Mouse (Mus musculus) gastrocnemius, adult 2 months (tissue): ENCODE results near the gene Emilin2. TPM values are rescaled to one million over a fixed set of nuclear protein-coding genes. Genes with fewer than 3 reads are reported as not detected.

Experiments used
- DNase-seq: peaks from one replicate; pipeline ENCODE4 v3.0.0; 2022
- H3K27ac ChIP-seq: fragments of 200-600 bp; 2 replicates; pipeline ENCODE4 v1.8.1; 2022; ENCODE audit warnings: mild to moderate bottlenecking
- H3K4me3 ChIP-seq: fragments of 200-600 bp; 2 replicates; pipeline ENCODE4 v1.8.1; 2022; ENCODE audit warnings: mild to moderate bottlenecking, moderate library complexity
- CTCF ChIP-seq: fragments of 200-600 bp; IDR thresholded peaks from 2 replicates; pipeline ENCODE4 v1.8.1; 2022; ENCODE audit warnings: antibody characterized with exemption, mild to moderate bottlenecking, moderate library complexity
- intact Hi-C: fragments of 180-260 bp; cut with DNase I; formaldehyde crosslinking; loops from one replicate; pipeline ENCODE4 v1.15.1; 2025
- total RNA-seq, 2 experiments: library from RNA; stranded (reverse); gene quantifications; 2 replicates each; pipeline ENCODE4 v1.2.3; 2021

Emilin2 gene
- total RNA-seq, 2 experiments from 2014 or later, result 3.9 to 8.6 TPM

GRCm38 (mm10) chr17:71310486-71311339 lies 1.1 kb downstream of the Emilin2 start:
- Histone ChIP-seq H3K27ac (peak overlapping the region; percentile 83), H3K4me3 (peak overlapping the region; percentile 82)
- DNase-seq, result peak; percentile 75
- TF ChIP-seq CTCF, result no peak
- intact Hi-C loops, result loop anchor here (5.0 kb wide), 1 partner anchor 58 kb away; no protein-coding TSS in a partner anchor

DNA sequence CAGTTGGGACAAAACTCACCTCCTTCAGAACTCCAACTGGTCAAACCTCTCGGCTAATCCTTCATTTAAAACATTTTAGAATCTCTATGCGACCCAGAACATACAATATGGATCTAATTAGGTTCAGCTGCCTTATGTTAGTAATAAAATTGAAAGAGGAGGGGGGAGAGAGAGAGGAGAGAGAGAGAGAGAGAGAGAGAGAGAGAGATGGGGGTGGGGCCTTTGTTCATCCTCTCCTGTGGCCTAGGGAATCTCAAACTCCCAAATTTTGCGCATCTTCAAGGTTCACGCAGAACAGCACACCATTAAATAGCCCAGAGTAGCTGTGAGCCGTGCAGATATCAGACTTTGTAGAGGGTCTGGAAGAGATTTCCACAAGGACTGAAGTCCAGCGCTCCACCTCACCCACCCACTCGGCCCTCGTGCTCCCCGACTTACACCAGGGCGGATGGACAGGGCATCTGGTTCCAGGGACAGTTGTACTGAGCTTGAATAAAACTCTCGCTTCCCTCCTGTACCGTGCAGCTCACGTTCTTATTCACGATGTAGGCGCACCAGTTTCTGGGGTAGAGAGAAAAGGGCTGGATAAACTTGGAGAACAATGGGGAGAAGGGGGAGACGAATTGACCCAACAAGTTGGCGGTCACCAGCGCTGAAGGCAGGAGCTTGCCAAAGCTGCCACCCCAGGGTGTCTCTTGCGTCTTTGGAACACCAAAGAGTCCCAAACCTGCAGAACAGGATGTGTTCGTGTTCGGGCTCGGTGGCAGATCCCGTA lies 1.9 kb downstream of the Emilin2 start:
- TF ChIP-seq CTCF, result no peak
- intact Hi-C loops, result loop anchor here (5.0 kb wide), 2 partner anchors 43 to 58 kb away; no protein-coding TSS in a partner anchor
- Histone ChIP-seq H3K4me3 (peak overlapping the region; percentile 82), H3K27ac (peak overlapping the region; percentile 83)
- DNase-seq, result no peak

DNA sequence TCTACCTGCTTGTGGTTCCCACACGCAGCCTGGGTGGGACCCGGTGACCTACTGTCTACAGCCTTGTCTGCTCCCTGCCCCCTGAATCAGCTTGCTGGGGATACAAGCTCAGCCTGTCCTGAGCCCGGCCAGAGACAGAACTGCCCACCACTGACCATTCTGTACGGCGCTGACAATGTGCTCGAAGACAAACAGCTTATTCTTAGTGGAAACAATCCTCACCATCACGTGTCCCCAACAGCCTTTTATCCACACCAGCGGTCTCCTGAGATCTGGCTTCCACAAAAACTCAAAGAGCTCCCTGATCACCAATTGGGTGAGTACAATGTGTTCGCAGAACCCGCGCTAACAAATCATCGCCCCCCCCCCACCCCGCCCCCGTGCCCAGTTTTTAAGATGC lies 2.6 kb downstream of the Emilin2 start:
- no peak for TF ChIP-seq CTCF
- intact Hi-C loops, result loop anchor here (5.0 kb wide), 1 partner anchor 42 kb away; no protein-coding TSS in a partner anchor
- H3K27ac ChIP-seq, result no peak overlapping the region; the same call in 1 of the 2 replicates
- peak overlapping the region; percentile 82 for H3K4me3 ChIP-seq
- DNase-seq, result no peak

DNA sequence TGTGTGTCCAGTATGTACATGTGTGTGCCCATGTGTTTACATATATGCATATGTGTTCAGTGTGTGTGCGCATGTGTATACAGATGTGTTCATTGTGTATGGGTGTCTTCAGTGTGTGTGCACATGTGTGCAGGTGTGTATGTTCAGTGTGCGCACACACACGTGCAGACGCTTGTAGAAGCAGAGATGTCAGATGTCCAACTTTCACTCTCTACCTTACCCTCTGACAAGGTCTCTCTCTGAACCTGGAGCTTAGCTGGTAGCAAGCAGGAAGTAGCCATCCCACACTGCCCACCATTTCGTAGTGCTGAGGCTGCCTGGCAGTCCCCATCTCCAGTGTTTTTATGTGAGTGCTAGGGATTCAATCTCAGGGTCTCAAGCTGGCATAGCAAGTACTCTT lies 3.5 kb downstream of the Emilin2 start:
- Histone ChIP-seq H3K4me3 (no peak overlapping the region), H3K27ac (no peak overlapping the region)
- intact Hi-C loops, result loop anchor here (5.0 kb wide), 1 partner anchor 41 kb away; no protein-coding TSS in a partner anchor
- DNase-seq, result no peak
- TF ChIP-seq CTCF, result no peak

DNA sequence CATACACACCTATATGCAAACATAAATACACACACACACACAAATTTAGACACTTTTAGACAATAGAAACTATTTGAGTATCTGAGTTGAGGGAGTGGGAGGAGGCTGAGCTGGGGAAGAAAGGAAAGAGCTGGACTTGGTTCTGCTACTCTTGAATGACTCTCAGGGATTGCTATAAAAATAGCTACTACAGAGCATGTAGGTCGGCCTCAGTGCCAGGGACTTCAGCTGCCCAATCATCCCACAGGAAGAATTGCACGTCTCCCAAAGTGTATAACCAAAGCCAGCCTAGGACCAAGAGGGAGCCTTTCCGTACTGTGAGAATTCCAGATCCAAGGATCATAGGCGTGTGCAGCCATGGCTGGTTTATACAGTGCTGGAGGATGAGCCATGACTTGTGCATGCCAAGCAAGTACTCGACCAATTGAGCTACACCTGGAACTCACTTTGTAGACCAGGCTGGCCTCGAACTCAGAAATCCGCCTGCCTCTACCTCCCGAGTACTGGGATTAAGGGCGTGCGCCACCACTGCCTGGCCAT lies 4.5 kb downstream of the Emilin2 start:
- intact Hi-C loops, result loop anchor here (5.0 kb wide), 1 partner anchor 40 kb away; no protein-coding TSS in a partner anchor
- no peak for TF ChIP-seq CTCF
- Histone ChIP-seq H3K4me3 (peak overlapping the region; percentile 3; the same call in 1 of the 2 replicates), H3K27ac (no peak overlapping the region)
- no peak for DNase-seq

DNA sequence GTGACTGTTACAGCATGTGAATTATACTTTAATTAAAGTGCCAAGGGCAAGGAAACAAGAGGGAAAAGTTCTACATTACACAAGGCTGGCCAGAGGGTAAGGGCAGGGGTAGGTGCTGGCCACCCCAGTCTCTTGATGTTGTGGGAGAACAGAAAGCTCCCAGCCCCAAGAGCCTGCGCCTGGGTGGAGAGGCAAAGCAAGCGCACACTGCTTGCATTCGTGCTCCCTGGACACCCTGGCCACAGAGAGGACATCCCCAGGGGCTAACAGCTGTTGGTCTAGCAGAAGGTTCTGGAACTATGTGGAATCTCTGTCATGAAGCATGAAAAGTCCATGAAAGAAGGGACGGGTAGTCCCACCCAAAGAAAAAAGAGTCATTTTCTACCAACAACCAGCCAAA lies 5.1 kb downstream of the Emilin2 start:
- TF ChIP-seq CTCF, result no peak
- no peak overlapping the region for H3K4me3 ChIP-seq
- no peak for DNase-seq
- intact Hi-C loops, result loop anchor here (5.0 kb wide), 1 partner anchor 39 kb away; no protein-coding TSS in a partner anchor
- no peak overlapping the region for H3K27ac ChIP-seq

GRCm38 (mm10) chr17:71306091-71306490 lies 5.7 kb downstream of the Emilin2 start:
- no peak for DNase-seq
- no peak for TF ChIP-seq CTCF
- Histone ChIP-seq H3K4me3 (no peak overlapping the region), H3K27ac (no peak overlapping the region)
- intact Hi-C loops, result loop anchor here (5.0 kb wide), 1 partner anchor 39 kb away; no protein-coding TSS in a partner anchor

GRCm38 (mm10) chr17:71303444-71303843 lies 8.3 kb downstream of the Emilin2 start:
- TF ChIP-seq CTCF, result no peak
- DNase-seq, result no peak
- Histone ChIP-seq H3K27ac (no peak overlapping the region), H3K4me3 (no peak overlapping the region)
- intact Hi-C loops, result no loop called here

DNA sequence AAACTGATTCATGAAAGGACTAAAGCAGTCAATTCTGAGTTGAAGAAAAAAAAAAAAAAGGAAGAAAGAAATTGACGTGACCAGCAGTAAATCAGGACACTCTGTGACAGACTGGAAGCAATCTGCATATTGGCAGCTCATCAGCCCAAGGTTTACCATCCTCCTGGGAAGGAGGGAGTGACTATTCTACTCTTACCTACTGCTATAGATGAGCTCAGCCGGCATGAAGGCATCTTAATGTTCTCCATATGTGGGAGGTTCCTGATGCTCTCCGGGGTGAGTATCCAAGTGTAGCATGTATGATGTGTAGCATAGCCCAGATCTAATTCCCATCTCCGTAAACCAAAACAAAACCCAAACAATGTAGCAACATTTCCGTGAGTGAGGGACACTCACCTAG lies 10.4 kb downstream of the Emilin2 start:
- DNase-seq, result no peak
- Histone ChIP-seq H3K27ac (peak overlapping the region; percentile 61; the same call in 1 of the 2 replicates), H3K4me3 (no peak overlapping the region)
- TF ChIP-seq CTCF, result no peak
- intact Hi-C loops, result no loop called here

DNA sequence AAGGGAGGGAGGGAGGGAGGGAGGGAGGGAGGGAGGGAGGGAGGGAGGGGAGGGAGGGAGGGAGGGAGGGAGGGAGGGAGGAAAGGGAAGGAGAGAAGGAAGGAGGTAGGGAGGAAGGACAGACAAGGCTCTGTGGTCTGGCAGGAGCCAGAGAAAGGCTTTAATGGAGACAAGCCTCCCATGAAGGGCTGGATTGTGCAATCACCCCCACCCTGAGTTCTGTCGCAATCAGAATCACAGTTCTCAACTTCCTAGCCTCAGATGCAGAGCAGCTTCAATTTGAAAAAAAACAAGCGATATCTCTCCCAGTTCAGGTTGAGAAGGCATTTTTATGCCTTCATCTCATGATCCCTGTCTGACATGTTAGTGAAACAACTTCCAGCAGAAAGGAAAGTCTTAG lies 11.4 kb downstream of the Emilin2 start:
- Histone ChIP-seq H3K27ac (peak overlapping the region; percentile 61), H3K4me3 (no peak overlapping the region)
- DNase-seq, result peak; percentile 72
- no peak for TF ChIP-seq CTCF
- intact Hi-C loops, result no loop called here

GRCm38 (mm10) chr17:71299879-71300278 lies 11.9 kb downstream of the Emilin2 start:
- intact Hi-C loops, result no loop called here
- no peak for TF ChIP-seq CTCF
- Histone ChIP-seq H3K4me3 (no peak overlapping the region), H3K27ac (peak overlapping the region; percentile 53)
- DNase-seq, result peak; percentile 59

DNA sequence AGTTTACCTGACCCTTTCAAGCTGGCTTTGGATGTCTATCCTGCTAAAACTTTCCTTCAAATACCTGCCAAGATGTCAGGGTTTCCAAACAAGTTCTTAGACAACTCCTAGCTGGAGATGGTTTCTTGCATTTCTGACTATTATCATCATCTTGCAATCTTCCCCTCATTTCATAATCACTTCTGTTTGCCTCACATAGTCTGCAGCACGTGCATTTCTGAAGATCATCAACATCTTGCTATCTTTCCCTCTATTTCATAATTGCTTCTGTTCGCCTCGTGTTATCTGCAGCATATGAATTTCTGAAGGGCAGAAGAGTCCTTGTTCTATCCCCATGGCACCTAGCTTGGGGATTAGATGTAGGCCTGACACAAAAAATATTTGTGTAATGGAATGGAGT lies 17.2 kb downstream of the Emilin2 start:
- H3K27ac ChIP-seq, result no peak overlapping the region
- no peak for DNase-seq
- H3K4me3 ChIP-seq, result no peak overlapping the region
- intact Hi-C loops, result no loop called here
- TF ChIP-seq CTCF, result no peak
